In genomic region chr3:89387632-89388031, GRCm38 (mm10) we compare ENCODE assay signal across 11 mouse cellular contexts. TPM values are rescaled to one million over a fixed set of nuclear protein-coding genes. Genes with fewer than 3 reads are reported as not detected.
DNase-seq lines count a peak whose midpoint lies in the region; ATAC-seq and TF ChIP-seq lines count a peak whose summit lies in the region.
"Had no signal": no experiment of that assay in that cellular context is flagged by ENCODE, and none has a peak within 500 bp of the region (broad histone marks: within the 10 kb centered on the region; RNA-seq: fewer than 3 reads in every experiment).

No protein-coding gene starts in this region.

- no peak overlapping the region for H3K27ac ChIP-seq in hindbrain, postnatal 0 days
- H3K27ac ChIP-seq in hindbrain, embryonic 14.5 days = no peak overlapping the region
- H3K27ac ChIP-seq in intestine, embryonic 15.5 days = peak overlapping the region; percentile 92
- peak overlapping the region; percentile 95 for H3K27ac ChIP-seq in stomach, embryonic 16.5 days (ENCODE audit: low read length)

- no peak for ATAC-seq in hindbrain, postnatal 0 days
- no peak for ATAC-seq in hindbrain, embryonic 14.5 days (ENCODE audit: low FRiP score)
- no peak for ATAC-seq in intestine, embryonic 15.5 days
- ATAC-seq in stomach, embryonic 16.5 days (ENCODE audit: insufficient read depth, low FRiP score) = no peak
- no peak for ATAC-seq in erythroid progenitor cell, adult 5-6 weeks (replicated peaks; ENCODE audit: low FRiP score, poor library complexity, severe bottlenecking)
- ATAC-seq: Patski had no signal

- H3K27me3 ChIP-seq in hindbrain, postnatal 0 days (ENCODE audit: insufficient read depth, low read length) = no peaks in the 10 kb centered on the region
- H3K27me3 ChIP-seq in hindbrain, embryonic 14.5 days (ENCODE audit: control insufficient read depth, insufficient read depth, low read length) = 0 out of 2 replicates have a peak, but pooled peaks cover 5% of the 10 kb centered on the region
- no peaks in the 10 kb centered on the region for H3K27me3 ChIP-seq in intestine, embryonic 15.5 days (replicated peaks)
- no peaks in the 10 kb centered on the region for H3K27me3 ChIP-seq in stomach, embryonic 16.5 days (ENCODE audit: control insufficient read depth, insufficient read depth, low read length)
- H3K27me3 ChIP-seq: Patski had no signal

- no peak for DNase-seq in hindbrain, postnatal 0 days (ENCODE audit: low spot score)
- DNase-seq in hindbrain, embryonic 14.5 days (ENCODE audit: low spot score) = no peak
- DNase-seq in thymus, postnatal 4 days = peak; percentile 28
- DNase-seq in thymus, postnatal 10 days (ENCODE audit: low spot score in 2 of 2) = no peak
- DNase-seq in cerebellum, adult 18-20 months = no peak

- H3K4me2 ChIP-seq in hindbrain, postnatal 0 days (ENCODE audit: low read depth, low read length) = no peak overlapping the region
- H3K4me2 ChIP-seq in hindbrain, embryonic 14.5 days (replicated peaks) = no peak overlapping the region
- H3K4me2 ChIP-seq in intestine, embryonic 15.5 days (replicated peaks) = peak overlapping the region; percentile 62
- H3K4me2 ChIP-seq in stomach, embryonic 16.5 days (ENCODE audit: low read depth, low read length) = peak overlapping the region; percentile 47

- no peaks in the 10 kb centered on the region for H3K36me3 ChIP-seq in hindbrain, postnatal 0 days (ENCODE audit: insufficient read depth, low read length)
- H3K36me3 ChIP-seq in hindbrain, embryonic 14.5 days (replicated peaks; ENCODE audit: control insufficient read depth, insufficient read depth) = no peaks in the 10 kb centered on the region
- H3K36me3 ChIP-seq in intestine, embryonic 15.5 days = no peaks in the 10 kb centered on the region; the same call in 1 of the 2 replicates
- no peaks in the 10 kb centered on the region for H3K36me3 ChIP-seq in stomach, embryonic 16.5 days (ENCODE audit: control insufficient read depth, insufficient read depth, low read length)

- 65% methylated on average over 11 of the region's 11 CpGs for WGBS in hindbrain, postnatal 0 days
- WGBS in hindbrain, embryonic 14.5 days = 80% methylated on average over 11 of the region's 11 CpGs
- 59% methylated on average over 11 of the region's 11 CpGs for WGBS in intestine, embryonic 15.5 days
- WGBS in stomach, embryonic 16.5 days = 63% methylated on average over 11 of the region's 11 CpGs

- H3K9me3 ChIP-seq in hindbrain, postnatal 0 days (ENCODE audit: low read length) = no peaks in the 10 kb centered on the region
- H3K9me3 ChIP-seq in hindbrain, embryonic 14.5 days (ENCODE audit: control insufficient read depth, low read length) = no peaks in the 10 kb centered on the region
- H3K9me3 ChIP-seq in intestine, embryonic 15.5 days = no peaks in the 10 kb centered on the region
- H3K9me3 ChIP-seq in stomach, embryonic 16.5 days (replicated peaks; ENCODE audit: control insufficient read depth, low read length) = no peaks in the 10 kb centered on the region

- H3K9ac ChIP-seq in hindbrain, postnatal 0 days (replicated peaks; ENCODE audit: low read length) = no peak overlapping the region
- no peak overlapping the region for H3K9ac ChIP-seq in hindbrain, embryonic 14.5 days
- peak overlapping the region; percentile 31 for H3K9ac ChIP-seq in intestine, embryonic 15.5 days
- H3K9ac ChIP-seq in stomach, embryonic 16.5 days (ENCODE audit: low read length) = peak overlapping the region; percentile 51

- no peak overlapping the region for H3K4me3 ChIP-seq in hindbrain, postnatal 0 days (ENCODE audit: low read length)
- no peak overlapping the region for H3K4me3 ChIP-seq in hindbrain, embryonic 14.5 days (replicated peaks; ENCODE audit: low read length)
- H3K4me3 ChIP-seq in intestine, embryonic 15.5 days (replicated peaks) = peak overlapping the region; percentile 23
- H3K4me3 ChIP-seq in stomach, embryonic 16.5 days (replicated peaks; ENCODE audit: low read length) = peak overlapping the region; percentile 24

- peaks cover 16% of the 10 kb centered on the region for H3K4me1 ChIP-seq in hindbrain, postnatal 0 days (ENCODE audit: insufficient read depth, low read length)
- peaks cover 21% of the 10 kb centered on the region for H3K4me1 ChIP-seq in hindbrain, embryonic 14.5 days (replicated peaks; ENCODE audit: control insufficient read depth, insufficient read depth, low read length)
- H3K4me1 ChIP-seq in intestine, embryonic 15.5 days (replicated peaks) = peaks cover 74% of the 10 kb centered on the region
- H3K4me1 ChIP-seq in stomach, embryonic 16.5 days (ENCODE audit: control insufficient read depth, insufficient read depth, low read length) = peaks cover 58% of the 10 kb centered on the region

- TF ChIP-seq CTCF in hindbrain, postnatal 0 days (IDR thresholded peaks at IDR 0.05; ENCODE audit: low read depth) = peak; percentile 27; the same call in 1 of the 2 replicates

RNA-seq across cellular contexts. Expression of gene Zbtb7b, which starts 6.9 kb away (rescaled TPM):
- total RNA-seq in hindbrain, postnatal 0 days (2014; rRNA removed) = 3.7 and 5.4 TPM in 2 replicates
- 0.73 and 0.82 TPM in 2 replicates for polyA plus RNA-seq in hindbrain, postnatal 0 days (2015; fragmentation: Nextera tagmentation; extraction: Ambion mirVana)
- 0.46 and 1.1 TPM in 2 replicates for polyA plus RNA-seq in hindbrain, embryonic 14.5 days (2014; fragmentation: Nextera tagmentation; extraction: Ambion mirVana)
- polyA plus RNA-seq in intestine, embryonic 15.5 days (2015; fragmentation: Nextera tagmentation; extraction: Ambion mirVana) = 8.9 and 10.4 TPM in 2 replicates
- 8.0 and 9.2 TPM in 2 replicates for polyA plus RNA-seq in stomach, embryonic 16.5 days (2015; fragmentation: Nextera tagmentation; extraction: Ambion mirVana)
- 2.1 and 7.9 TPM in 2 replicates for total RNA-seq in erythroid progenitor cell, adult 5-6 weeks (2015; ENCODE audit: low replicate concordance)
- 5.1 and 8.9 TPM in 2 replicates for total RNA-seq in erythroid progenitor cell, adult 5-6 weeks (2017; ENCODE audit: low replicate concordance)

RNA-seq across cellular contexts. Expression of gene Lenep, which starts 15.0 kb away (rescaled TPM):
- not detected in 2 replicates for total RNA-seq in hindbrain, postnatal 0 days (2014; rRNA removed)
- not detected in 2 replicates for polyA plus RNA-seq in hindbrain, postnatal 0 days (2015; fragmentation: Nextera tagmentation; extraction: Ambion mirVana)
- polyA plus RNA-seq in hindbrain, embryonic 14.5 days (2014; fragmentation: Nextera tagmentation; extraction: Ambion mirVana) = not detected in 2 replicates
- polyA plus RNA-seq in intestine, embryonic 15.5 days (2015; fragmentation: Nextera tagmentation; extraction: Ambion mirVana) = not detected in 2 replicates
- polyA plus RNA-seq in stomach, embryonic 16.5 days (2015; fragmentation: Nextera tagmentation; extraction: Ambion mirVana) = not detected in 2 replicates
- 1.4 TPM in 1 of 2 replicates, not detected in the other for total RNA-seq in erythroid progenitor cell, adult 5-6 weeks (2015; ENCODE audit: low replicate concordance)
- not detected in 2 replicates for total RNA-seq in erythroid progenitor cell, adult 5-6 weeks (2017; ENCODE audit: low replicate concordance)
- polyA plus RNA-seq: gonadal fat pad, adult 2 months; Patski had no signal

RNA-seq across cellular contexts. Expression of gene Dcst1, which starts 22.6 kb away (rescaled TPM):
- 0.05 TPM in 1 of 2 replicates, not detected in the other for total RNA-seq in hindbrain, postnatal 0 days (2014; rRNA removed)
- polyA plus RNA-seq in hindbrain, postnatal 0 days (2015; fragmentation: Nextera tagmentation; extraction: Ambion mirVana) = 1.00 and 1.1 TPM in 2 replicates
- polyA plus RNA-seq in hindbrain, embryonic 14.5 days (2014; fragmentation: Nextera tagmentation; extraction: Ambion mirVana) = 0.43 and 1.1 TPM in 2 replicates
- 1.6 and 1.9 TPM in 2 replicates for polyA plus RNA-seq in intestine, embryonic 15.5 days (2015; fragmentation: Nextera tagmentation; extraction: Ambion mirVana)
- 0.70 and 0.89 TPM in 2 replicates for polyA plus RNA-seq in stomach, embryonic 16.5 days (2015; fragmentation: Nextera tagmentation; extraction: Ambion mirVana)
- not detected in 2 replicates for total RNA-seq in erythroid progenitor cell, adult 5-6 weeks (2015; ENCODE audit: low replicate concordance)
- total RNA-seq in erythroid progenitor cell, adult 5-6 weeks (2017; ENCODE audit: low replicate concordance) = not detected in 2 replicates
- total RNA-seq: neutrophil, adult 5-6 weeks had no signal

RNA-seq across cellular contexts. Expression of gene Flad1, which starts 24.0 kb away (rescaled TPM):
- 32.1 and 40.7 TPM in 2 replicates for total RNA-seq in hindbrain, postnatal 0 days (2014; rRNA removed)
- polyA plus RNA-seq in hindbrain, postnatal 0 days (2015; fragmentation: Nextera tagmentation; extraction: Ambion mirVana) = 23.8 and 26.8 TPM in 2 replicates
- 30.8 and 33.4 TPM in 2 replicates for polyA plus RNA-seq in hindbrain, embryonic 14.5 days (2014; fragmentation: Nextera tagmentation; extraction: Ambion mirVana)
- polyA plus RNA-seq in intestine, embryonic 15.5 days (2015; fragmentation: Nextera tagmentation; extraction: Ambion mirVana) = 32.9 and 33.3 TPM in 2 replicates
- 27.5 and 28.6 TPM in 2 replicates for polyA plus RNA-seq in stomach, embryonic 16.5 days (2015; fragmentation: Nextera tagmentation; extraction: Ambion mirVana)
- total RNA-seq in erythroid progenitor cell, adult 5-6 weeks (2015; ENCODE audit: low replicate concordance) = 1.1 and 5.4 TPM in 2 replicates
- 0.68 and 1.3 TPM in 2 replicates for total RNA-seq in erythroid progenitor cell, adult 5-6 weeks (2017; ENCODE audit: low replicate concordance)

RNA-seq across cellular contexts. Expression of gene Dcst2, which starts 25.9 kb away (rescaled TPM):
- 0.07 and 0.31 TPM in 2 replicates for total RNA-seq in hindbrain, postnatal 0 days (2014; rRNA removed)
- 0.20 and 0.42 TPM in 2 replicates for polyA plus RNA-seq in hindbrain, postnatal 0 days (2015; fragmentation: Nextera tagmentation; extraction: Ambion mirVana)
- polyA plus RNA-seq in hindbrain, embryonic 14.5 days (2014; fragmentation: Nextera tagmentation; extraction: Ambion mirVana) = 0.12 and 0.21 TPM in 2 replicates
- polyA plus RNA-seq in intestine, embryonic 15.5 days (2015; fragmentation: Nextera tagmentation; extraction: Ambion mirVana) = 1.4 and 1.5 TPM in 2 replicates
- polyA plus RNA-seq in stomach, embryonic 16.5 days (2015; fragmentation: Nextera tagmentation; extraction: Ambion mirVana) = 0.45 and 0.49 TPM in 2 replicates
- not detected in 2 replicates for total RNA-seq in erythroid progenitor cell, adult 5-6 weeks (2015; ENCODE audit: low replicate concordance)
- total RNA-seq in erythroid progenitor cell, adult 5-6 weeks (2017; ENCODE audit: low replicate concordance) = not detected in 2 replicates
- total RNA-seq: neutrophil, adult 5-6 weeks had no signal

Comparison
In these comparisons a context has a peak if more than half of its experiments do, and no peak if none do; other contexts are left out.
1. H3K27ac ChIP-seq: peak in intestine, embryonic 15.5 days (single experiment) and stomach, embryonic 16.5 days (single experiment); none in hindbrain, postnatal 0 days (single experiment) and hindbrain, embryonic 14.5 days (single experiment).
2. H3K4me2 ChIP-seq: peak in intestine, embryonic 15.5 days (single experiment) and stomach, embryonic 16.5 days (single experiment); none in hindbrain, postnatal 0 days (single experiment) and hindbrain, embryonic 14.5 days (single experiment).
3. H3K4me3 ChIP-seq: peak in intestine, embryonic 15.5 days (single experiment) and stomach, embryonic 16.5 days (single experiment); none in hindbrain, postnatal 0 days (single experiment) and hindbrain, embryonic 14.5 days (single experiment).
4. H3K9ac ChIP-seq: peak in intestine, embryonic 15.5 days (single experiment) and stomach, embryonic 16.5 days (single experiment); none in hindbrain, postnatal 0 days (single experiment) and hindbrain, embryonic 14.5 days (single experiment).